Mouse (Mus musculus) MN1 (cell line): ENCODE measurements around the gene Wdr27.
"Not testable (repeated sequence)": the region's sequence is repeated elsewhere in the genome, so short reads cannot be mapped to it uniquely, and the experiment has no call there.

Experiments used
- DNase-seq: peaks from one replicate; pipeline ENCODE4 v3.0.0-alpha.2; 2016; ENCODE audit warnings: low spot score

The Wdr27 gene

GRCm38 (mm10) chr17:14930697-14931096 is 12.3 kb downstream of the Wdr27 start:
- no peak for DNase-seq

DNA sequence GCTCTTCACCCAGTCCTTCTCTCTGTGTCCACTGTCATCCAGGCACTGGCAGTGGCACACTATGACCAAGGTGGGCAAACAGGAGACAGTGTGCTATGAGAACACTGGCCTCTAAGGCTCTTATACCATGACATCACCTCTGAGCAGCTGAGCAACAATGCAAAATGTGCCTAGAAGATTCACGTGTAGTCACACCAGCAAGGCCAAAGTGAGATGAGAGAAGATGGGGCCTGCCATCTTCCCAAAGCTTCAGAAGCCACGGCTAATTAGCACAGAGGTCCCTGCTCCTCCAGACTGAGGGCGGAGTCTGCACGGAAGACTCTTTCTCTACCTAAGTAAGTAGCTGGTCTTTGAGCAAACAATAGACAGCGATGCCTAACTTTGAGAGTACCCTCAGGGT is 14.3 kb downstream of the Wdr27 start:
- DNase-seq: no peak

DNA sequence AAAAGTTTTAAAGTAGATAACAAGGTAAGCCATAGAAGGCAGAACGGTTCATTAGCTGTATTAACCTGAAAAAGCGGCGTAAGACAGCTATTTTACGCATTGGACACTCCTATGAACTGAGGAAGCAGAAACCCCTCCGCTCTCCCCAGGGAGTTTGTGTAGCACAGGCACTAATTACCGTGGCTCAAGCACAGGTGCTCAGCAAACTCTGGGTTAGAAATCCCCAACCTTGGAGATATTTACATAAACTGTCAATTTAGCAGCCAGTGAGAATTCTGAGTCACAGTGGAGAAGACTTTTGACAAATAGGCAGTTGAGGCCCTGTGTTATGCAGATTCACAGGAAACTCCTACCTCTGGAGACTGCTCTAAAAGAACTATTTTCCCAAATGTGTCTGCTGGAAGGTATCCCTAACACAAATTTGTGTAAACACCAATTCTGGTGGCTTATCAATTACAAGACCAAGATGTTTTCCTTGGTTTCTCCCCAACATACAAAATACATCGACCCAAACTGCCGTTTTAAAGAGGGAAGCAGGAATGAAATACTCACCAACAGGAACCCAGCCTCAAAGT is 15.2 kb downstream of the Wdr27 start:
- DNase-seq: no peak

- DNase-seq: no peak
Measured at GRCm38 (mm10) chr17:14921582-14921981, 21.4 kb downstream of the Wdr27 start.

DNA sequence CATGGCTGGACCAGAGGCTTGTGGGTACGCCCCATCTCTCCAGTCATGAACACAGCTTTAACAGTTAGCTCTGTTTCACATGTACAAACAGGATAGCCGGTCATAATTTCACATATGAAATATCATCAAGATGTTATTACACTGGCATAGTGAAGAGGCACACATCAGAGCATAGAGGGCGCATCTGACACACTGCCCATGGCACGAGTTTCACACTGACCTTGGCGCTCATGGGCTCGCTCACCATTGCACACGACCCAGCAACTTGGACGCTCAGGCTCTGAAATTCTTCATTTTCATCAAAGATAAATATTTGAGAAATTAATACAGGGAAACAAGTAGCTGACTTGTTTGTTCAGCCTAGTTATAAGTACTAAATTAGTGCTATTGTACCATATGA is 25.1 kb downstream of the Wdr27 start:
- DNase-seq: no peak

DNA sequence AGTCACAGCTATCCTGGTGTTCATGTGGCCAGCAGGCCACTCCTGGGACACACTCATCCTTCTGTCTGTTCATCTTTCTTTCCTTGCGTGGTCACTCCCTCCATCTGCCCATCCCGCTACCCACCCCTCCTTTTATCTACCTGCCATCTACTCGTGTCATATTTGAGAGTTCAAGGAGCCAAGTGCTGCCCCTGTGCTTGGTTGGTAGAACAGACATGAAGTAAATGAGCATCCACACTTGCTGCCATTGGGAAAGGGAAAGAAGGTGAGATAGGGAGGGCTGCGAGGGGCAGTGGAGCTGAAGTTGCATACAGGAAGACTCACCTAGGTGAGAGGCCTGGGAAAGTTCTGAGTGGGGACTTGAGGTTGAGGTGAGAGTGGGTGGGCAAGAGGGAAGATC is 28.6 kb downstream of the Wdr27 start:
- no peak for DNase-seq

GRCm38 (mm10) chr17:14912981-14913380 is 30.0 kb downstream of the Wdr27 start:
- DNase-seq: no peak

DNA sequence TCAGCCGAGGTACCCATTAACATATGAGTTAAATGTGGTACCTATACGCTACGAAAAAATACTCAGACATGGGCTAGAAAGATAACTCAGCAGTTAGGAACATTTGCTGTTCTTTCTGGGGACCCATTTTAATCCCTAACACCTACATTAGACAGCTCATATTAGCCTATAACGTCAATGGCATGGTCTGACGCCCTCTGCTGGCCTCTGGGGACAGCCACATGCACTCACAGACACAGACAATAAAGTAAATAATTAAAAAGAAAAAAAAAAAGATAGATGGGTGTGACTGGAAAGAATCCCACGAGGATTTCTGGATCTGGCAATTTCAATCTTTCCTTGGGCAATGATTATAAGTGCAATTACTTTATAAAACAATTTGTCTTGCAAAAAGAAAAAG is 30.5 kb downstream of the Wdr27 start:
- no peak for DNase-seq

- DNase-seq: no peak
Measured at GRCm38 (mm10) chr17:14910771-14911170, 32.2 kb downstream of the Wdr27 start.

DNA sequence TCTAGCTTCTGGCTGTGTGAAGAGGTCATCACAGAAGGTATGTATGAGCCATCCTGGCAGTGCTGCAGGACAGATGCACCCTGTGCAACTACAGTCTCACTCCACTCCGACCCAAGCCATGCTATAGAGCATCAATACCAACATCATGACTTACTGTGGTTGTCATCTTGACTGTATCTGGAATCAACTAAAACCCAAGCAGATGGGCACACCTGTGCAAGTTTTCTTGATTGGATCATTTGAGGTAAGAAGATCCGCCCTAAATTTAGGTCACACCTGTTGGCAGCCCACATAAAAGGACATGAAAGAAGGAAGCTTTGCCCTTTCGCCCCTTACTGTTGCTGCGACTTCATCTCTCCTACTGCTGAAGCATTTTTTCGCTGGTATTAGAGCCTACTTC is 33.6 kb downstream of the Wdr27 start:
- DNase-seq: no peak

GRCm38 (mm10) chr17:14907136-14907535 is 35.8 kb downstream of the Wdr27 start:
- DNase-seq: no peak

- DNase-seq: no peak
Measured at GRCm38 (mm10) chr17:14906611-14907010, 36.3 kb downstream of the Wdr27 start.

- DNase-seq: peak; percentile 69
Measured at GRCm38 (mm10) chr17:14904637-14905265, 38.2 kb downstream of the Wdr27 start.

- no peak for DNase-seq
Measured at GRCm38 (mm10) chr17:14904206-14904605, 38.8 kb downstream of the Wdr27 start.

- no peak for DNase-seq
Measured at GRCm38 (mm10) chr17:14903212-14903611, 39.7 kb downstream of the Wdr27 start.

DNA sequence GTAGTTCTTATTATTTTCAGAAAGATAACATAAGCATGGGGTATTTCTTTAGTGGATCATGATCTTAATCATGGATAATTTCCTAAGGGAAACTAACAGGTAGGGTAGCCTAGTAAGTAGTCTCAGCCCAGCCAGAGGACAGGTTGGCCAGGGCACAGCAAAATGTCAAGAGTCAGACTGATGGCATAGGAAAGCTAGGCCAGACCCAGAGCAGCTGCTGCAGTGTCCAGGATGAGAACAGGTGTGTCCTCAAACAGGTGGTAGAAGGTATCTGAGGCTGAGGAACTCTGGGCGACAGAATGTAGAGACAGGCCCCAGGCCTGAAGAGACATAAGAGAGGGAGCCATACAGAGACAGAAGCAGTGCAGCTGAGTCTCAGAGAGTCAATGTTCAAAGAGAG is 44.0 kb downstream of the Wdr27 start:
- DNase-seq: no peak

GRCm38 (mm10) chr17:14895058-14895457 is 47.9 kb downstream of the Wdr27 start:
- DNase-seq: not testable (repeated sequence)

DNA sequence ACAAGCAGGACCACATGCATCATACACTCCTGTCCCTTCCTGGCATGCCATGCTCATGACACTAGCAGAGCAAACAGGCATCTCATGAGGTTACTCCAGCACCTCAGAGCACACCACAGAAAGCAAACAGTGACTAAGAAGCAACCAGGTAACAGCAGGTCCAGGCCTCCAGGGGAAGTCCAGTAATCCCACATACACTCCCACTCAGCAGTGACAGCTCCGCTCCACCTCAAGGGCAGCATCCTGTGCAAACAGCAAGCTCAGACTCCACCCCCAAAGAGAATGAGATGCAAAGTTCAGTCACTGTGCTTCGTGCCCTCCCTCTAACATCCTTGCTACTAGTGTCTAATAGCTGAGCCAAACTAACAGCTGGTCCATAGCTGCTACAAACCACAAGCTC is 56.0 kb downstream of the Wdr27 start:
- DNase-seq: no peak

GRCm38 (mm10) chr17:14874656-14875204 is 68.2 kb downstream of the Wdr27 start:
- no peak for DNase-seq

- no peak for DNase-seq
Measured at GRCm38 (mm10) chr17:14860220-14860619, 82.7 kb downstream of the Wdr27 start.

- DNase-seq: no peak
Measured at GRCm38 (mm10) chr17:14847709-14848108, 95.2 kb downstream of the Wdr27 start.

- no peak for DNase-seq
Measured at GRCm38 (mm10) chr17:14846880-14847279, 96.1 kb downstream of the Wdr27 start.

- DNase-seq: no peak
Measured at GRCm38 (mm10) chr17:14826715-14827295, 116.2 kb downstream of the Wdr27 start.

DNA sequence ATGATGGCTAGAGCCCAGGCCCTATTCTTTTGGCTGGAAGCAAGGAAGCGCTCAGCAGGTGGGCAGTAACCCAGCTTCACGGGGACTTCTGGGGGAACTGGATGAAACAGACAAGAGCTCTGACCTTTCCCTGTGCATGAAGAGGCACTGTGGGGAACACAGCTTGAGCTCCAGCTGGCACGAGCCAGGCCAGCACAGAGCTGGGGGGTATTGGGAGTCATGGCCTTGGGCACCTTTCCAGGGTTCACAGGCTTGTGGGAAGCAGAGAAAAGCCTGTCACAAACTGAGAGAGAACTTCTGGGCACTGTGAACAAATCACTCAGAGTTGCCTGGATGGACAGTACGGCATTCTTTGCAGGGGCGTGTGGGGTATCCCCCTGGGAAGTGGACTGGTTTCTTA is 118.0 kb downstream of the Wdr27 start:
- no peak for DNase-seq
